ENCODE assay signal across 16 mouse cellular contexts in the genomic region with DNA sequence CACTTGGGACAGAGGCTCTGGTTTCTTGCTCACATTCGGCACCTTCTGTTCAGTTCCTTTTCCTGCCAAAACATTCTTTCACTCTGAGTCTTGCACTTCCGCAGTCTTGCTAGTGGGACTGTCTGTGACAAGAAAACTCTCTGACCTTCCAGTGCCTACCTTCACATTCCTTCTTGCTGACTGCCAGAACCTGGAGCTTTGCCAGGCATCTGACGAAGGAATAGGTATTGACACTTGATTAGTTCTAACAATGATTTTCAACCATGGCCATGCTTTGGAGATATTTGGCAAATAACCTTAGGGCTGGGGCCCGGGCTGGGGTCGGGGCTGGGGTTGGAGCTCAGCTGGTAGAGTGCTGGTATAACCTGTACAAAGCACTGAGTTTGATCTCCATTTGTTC.
A peak's percentile ranks its signal among the peaks of the same experiment; 100 is the strongest.
DNase-seq lines count a peak whose midpoint lies in the region.
"Had no signal": no experiment of that assay in that cellular context is flagged by ENCODE, and none has a peak within 500 bp of the region (broad histone marks: within the 10 kb centered on the region; RNA-seq: fewer than 3 reads in every experiment).

No protein-coding gene starts in this region.

- DNase-seq in kidney, adult 9 months, result peak; percentile 2
- DNase-seq in kidney, postnatal 4 days, result no peak
- DNase-seq in kidney, postnatal 14 days, result peak; percentile 3
- no peak for DNase-seq in kidney, adult 18-20 months
- DNase-seq in urinary bladder, postnatal 14 days (ENCODE audit: low spot score), result peak; percentile 52
- DNase-seq in urinary bladder, postnatal 10 days (ENCODE audit: low spot score), result no peak
- peak; percentile 13 to 19 for DNase-seq in urinary bladder, postnatal 36 days (ENCODE audit: low spot score in 2 of 2)
- DNase-seq in urinary bladder, adult 2 months (ENCODE audit: low spot score), result no peak
- DNase-seq: adrenal gland, adult 8-10 months; adrenal gland, postnatal 14 days; adrenal gland, postnatal 36 days; B cell, adult 2 months; cerebellum, adult 11-12 months; cerebellum, adult 2 months; cerebellum, adult 9-10 months; cerebellum, postnatal 25 days had no signal

Comparison
In these comparisons a context has a peak if more than half of its experiments do, and no peak if none do; other contexts are left out.
1. DNase-seq: peak in kidney, adult 9 months (single experiment), kidney, postnatal 14 days (single experiment), urinary bladder, postnatal 14 days (single experiment) and urinary bladder, postnatal 36 days (2 of 2); none in kidney, postnatal 4 days (0 of 2), kidney, adult 18-20 months (single experiment), urinary bladder, postnatal 10 days (single experiment) and urinary bladder, adult 2 months (single experiment).